Mouse (Mus musculus) liver, postnatal 0 days (tissue): ENCODE data around the gene Sdk1. TPM values are rescaled to one million over a fixed set of nuclear protein-coding genes. Genes with fewer than 3 reads are reported as not detected.

Source experiments
- ATAC-seq: fragments of 200-750 bp; cut with Nextera tagmentation; 2 replicates; pipeline ENCODE4 v1.8.0; 2017; ENCODE audit warnings: mild to moderate bottlenecking, moderate library complexity
- DNase-seq: peaks from one replicate; pipeline ENCODE4 v3.0.0-alpha.2; 2016
- H3K27ac ChIP-seq: fragments of 300-500 bp; sonication (generic); 2 replicates; pipeline ENCODE4 v1.5.1; 2014; ENCODE audit warnings: antibody characterized with exemption, moderate library complexity, mild to moderate bottlenecking, low read depth
- H3K27me3 ChIP-seq: fragments of 300-500 bp; sonication (generic); 2 replicates; pipeline ENCODE4 v1.6.1; 2014; ENCODE audit warnings: low read length, control low read depth, mixed read lengths; ENCODE audit not compliant: insufficient read depth
- H3K36me3 ChIP-seq: fragments of 300-500 bp; sonication (generic); replicated peaks from 2 replicates; pipeline ENCODE4 v1.6.1; 2014; ENCODE audit warnings: mild to moderate bottlenecking, control low read depth, low read length, moderate library complexity, mixed read lengths; ENCODE audit not compliant: insufficient read depth
- H3K4me1 ChIP-seq: fragments of 300-500 bp; sonication (generic); 2 replicates; pipeline ENCODE4 v1.6.1; 2014; ENCODE audit warnings: antibody characterized with exemption, mild to moderate bottlenecking, control low read depth; ENCODE audit not compliant: insufficient read depth
- H3K4me2 ChIP-seq: fragments of 300-500 bp; sonication (generic); 2 replicates; pipeline ENCODE4 v1.6.1; 2014; ENCODE audit warnings: low read depth, mild to moderate bottlenecking, low read length, moderate library complexity, mixed read lengths
- H3K4me3 ChIP-seq: fragments of 300-500 bp; sonication (generic); 2 replicates; pipeline ENCODE4 v1.5.1; 2014; ENCODE audit warnings: low read depth, low read length
- H3K9ac ChIP-seq: fragments of 300-500 bp; sonication (generic); replicated peaks from 2 replicates; pipeline ENCODE4 v1.6.1; 2014; ENCODE audit warnings: mild to moderate bottlenecking, moderate library complexity
- H3K9me3 ChIP-seq: fragments of 300-500 bp; sonication (generic); 2 replicates; pipeline ENCODE4 v1.6.1; 2016; ENCODE audit warnings: mild to moderate bottlenecking, control low read depth, low read length, mixed read lengths
- CTCF ChIP-seq: sonication (generic); IDR thresholded peaks from 2 replicates; pipeline ENCODE4 v1.5.1; 2016; ENCODE audit warnings: antibody characterized with exemption, low read depth
- EP300 ChIP-seq: IDR thresholded peaks from 2 replicates; pipeline ENCODE4 v1.6.1; 2016; ENCODE audit warnings: antibody characterized with exemption, low read depth, mild to moderate bottlenecking
- WGBS: fragments of 180-500 bp; shearing (Covaris S2); extraction: QIAGEN DNeasy Blood & Tissue Kit; methylation state at CpG from one replicate; pipeline ENCODE4 v1.1.7; 2014; ENCODE audit not compliant: insufficient replicate concordance; 5-methylcytosine and 5-hydroxymethylcytosine counted together
- polyA plus RNA-seq: library from polyadenylated mRNA; unstranded; fragments of >200 nt; fragmentation: Nextera tagmentation; extraction: Ambion mirVana; gene quantifications from 2 replicates; pipeline ENCODE4 v1.2.1, GENCODE M21; 2015

Sdk1 gene
- polyA plus RNA-seq, 1 experiment from 2014 or later: 0.06 TPM

DNA sequence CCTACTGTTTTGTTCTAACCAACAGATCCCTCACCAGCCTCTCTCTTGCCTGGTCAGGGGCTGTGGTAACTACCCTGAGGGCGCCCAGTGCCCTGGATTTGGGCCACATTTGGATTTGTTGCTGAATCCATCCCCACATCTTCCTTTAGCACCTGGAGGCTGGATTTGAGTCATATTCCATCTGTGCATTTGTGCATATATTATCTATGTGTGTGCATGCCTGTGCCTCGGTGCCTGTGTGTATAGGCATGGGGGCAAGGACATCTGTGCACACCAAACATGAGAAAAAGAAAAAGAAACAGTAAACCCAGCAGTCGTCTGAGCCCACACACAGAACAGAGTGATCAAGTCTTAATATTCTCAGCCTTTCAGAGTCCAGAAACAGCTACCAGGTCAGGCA lies 752.9 kb downstream of the Sdk1 start:
- H3K4me3 ChIP-seq: no peak overlapping the region
- H3K4me1 ChIP-seq: no peaks in the 10 kb centered on the region
- no peak for DNase-seq
- H3K9ac ChIP-seq: no peak overlapping the region
- H3K36me3 ChIP-seq: no peaks in the 10 kb centered on the region
- TF ChIP-seq CTCF (no peak), EP300 (no peak)
- no peak overlapping the region for H3K4me2 ChIP-seq
- 85% methylated on average over 3 of the region's 3 CpGs for WGBS
- H3K27me3 ChIP-seq: no peaks in the 10 kb centered on the region
- no peaks in the 10 kb centered on the region for H3K9me3 ChIP-seq
- no peak for ATAC-seq
- no peak overlapping the region for H3K27ac ChIP-seq

DNA sequence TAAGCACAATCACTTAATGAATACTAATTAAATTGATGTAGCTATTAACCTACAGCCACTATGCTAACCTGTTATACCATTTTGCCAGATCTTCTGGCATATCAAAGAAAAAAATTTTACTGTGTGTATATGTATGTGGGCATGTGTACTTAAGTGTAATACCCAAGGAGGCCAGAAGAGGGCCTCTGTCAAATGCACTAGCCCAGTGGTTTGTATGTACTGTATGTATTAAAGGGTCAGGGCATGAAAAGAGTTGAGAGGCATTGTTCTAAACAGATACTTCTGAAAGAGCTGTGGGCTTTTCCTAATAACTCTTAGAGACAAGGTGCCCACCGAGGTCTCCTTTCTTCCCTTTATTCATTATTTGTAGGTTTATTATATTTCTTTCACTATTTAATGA lies 759.0 kb downstream of the Sdk1 start:
- Histone ChIP-seq H3K9ac (no peak overlapping the region), H3K36me3 (no peaks in the 10 kb centered on the region), H3K4me1 (no peaks in the 10 kb centered on the region), H3K27ac (no peak overlapping the region), H3K4me2 (no peak overlapping the region), H3K9me3 (peaks cover 3% of the 10 kb centered on the region; the same call in 1 of the 2 replicates), H3K4me3 (no peak overlapping the region), H3K27me3 (no peaks in the 10 kb centered on the region)
- ATAC-seq (no peak), DNase-seq (no peak)
- WGBS: 82% methylated on average over 1 of the region's 1 CpGs
- no peak for TF ChIP-seq CTCF
- no peak for TF ChIP-seq EP300

DNA sequence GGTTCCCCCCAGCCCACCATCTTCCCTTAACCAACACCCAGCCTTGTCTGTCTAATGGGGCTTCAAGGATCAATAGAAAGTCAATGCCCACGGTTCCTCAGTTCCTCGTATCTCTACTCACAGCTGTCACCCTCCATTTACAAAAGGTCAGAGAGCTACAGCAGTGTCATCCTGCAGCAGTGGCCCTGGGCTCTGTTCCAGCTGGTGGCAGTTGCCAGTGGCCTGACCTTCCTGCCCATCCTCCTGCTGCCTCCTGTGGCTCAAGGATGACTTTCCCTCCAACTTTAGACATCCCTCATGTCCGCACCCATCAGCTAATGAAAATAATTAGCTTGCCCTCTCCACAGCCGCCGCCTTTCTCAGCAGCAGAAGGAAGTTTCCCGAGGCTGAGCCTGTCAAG lies 759.8 kb downstream of the Sdk1 start:
- Histone ChIP-seq H3K27ac (no peak overlapping the region), H3K9ac (no peak overlapping the region), H3K9me3 (peaks cover 3% of the 10 kb centered on the region; the same call in 1 of the 2 replicates), H3K27me3 (no peaks in the 10 kb centered on the region), H3K4me3 (no peak overlapping the region), H3K4me1 (no peaks in the 10 kb centered on the region), H3K36me3 (no peaks in the 10 kb centered on the region), H3K4me2 (no peak overlapping the region)
- DNase-seq: no peak
- TF ChIP-seq CTCF (no peak), EP300 (no peak)
- 66% methylated on average over 6 of the region's 6 CpGs for WGBS
- no peak for ATAC-seq

- DNase-seq (no peak), ATAC-seq (no peak)
- no peaks in the 10 kb centered on the region for H3K27me3 ChIP-seq
- H3K27ac ChIP-seq: no peak overlapping the region
- 76% methylated on average over 3 of the region's 3 CpGs for WGBS
- no peaks in the 10 kb centered on the region for H3K36me3 ChIP-seq
- H3K9me3 ChIP-seq: peaks cover 3% of the 10 kb centered on the region; the same call in 1 of the 2 replicates
- TF ChIP-seq EP300: no peak
- TF ChIP-seq CTCF: no peak
- H3K4me1 ChIP-seq: no peaks in the 10 kb centered on the region
- no peak overlapping the region for H3K4me3 ChIP-seq
- H3K4me2 ChIP-seq: no peak overlapping the region
- H3K9ac ChIP-seq: no peak overlapping the region
Observed at GRCm38 (mm10) chr5:142001973-142002372, 760.7 kb downstream of the Sdk1 start.

DNA sequence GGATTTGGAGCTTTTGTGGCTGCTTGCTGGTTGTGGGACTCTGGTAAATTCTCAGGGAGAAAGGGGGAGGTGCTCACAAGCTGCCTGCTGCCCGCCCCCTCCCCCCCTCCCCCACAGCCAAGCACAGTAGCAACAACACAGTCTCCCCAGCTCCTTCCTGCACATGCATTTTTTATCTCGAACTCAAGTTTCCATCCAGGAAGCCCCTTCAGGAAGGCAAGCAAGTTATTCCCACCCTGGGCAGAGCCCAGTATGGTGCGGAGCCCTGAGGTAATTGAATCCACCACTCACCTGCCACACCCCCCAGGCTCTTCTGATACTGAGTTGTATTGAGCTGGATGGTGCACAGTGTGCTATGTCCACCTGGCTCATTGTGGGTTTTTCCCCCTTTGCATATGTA lies 768.9 kb downstream of the Sdk1 start:
- Histone ChIP-seq H3K4me3 (no peak overlapping the region), H3K9me3 (peaks cover 4% of the 10 kb centered on the region; the same call in 1 of the 2 replicates), H3K9ac (no peak overlapping the region), H3K4me1 (no peaks in the 10 kb centered on the region), H3K27me3 (no peaks in the 10 kb centered on the region), H3K27ac (no peak overlapping the region), H3K4me2 (no peak overlapping the region), H3K36me3 (no peaks in the 10 kb centered on the region)
- TF ChIP-seq CTCF (no peak), EP300 (no peak)
- WGBS: 42% methylated on average over 3 of the region's 3 CpGs
- DNase-seq (no peak), ATAC-seq (no peak)

DNA sequence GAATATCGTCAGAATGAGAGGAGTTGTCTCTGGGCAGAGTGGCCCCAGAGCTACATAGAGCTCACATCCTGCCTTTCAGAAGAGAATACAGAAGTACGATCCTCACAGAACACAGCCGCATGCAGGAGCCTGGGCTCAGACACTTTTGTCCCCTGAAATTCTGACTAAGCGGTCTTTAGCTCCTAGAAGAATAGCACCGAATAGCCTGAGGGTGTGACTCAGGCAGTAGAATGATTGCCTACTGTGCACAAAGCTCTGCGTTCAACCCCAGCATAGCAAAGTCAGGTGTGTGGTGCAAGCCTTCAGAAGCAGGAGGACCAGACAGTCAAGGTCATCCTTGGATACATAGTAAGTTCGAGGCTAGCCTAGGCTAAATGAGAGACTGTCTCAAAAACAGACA lies 775.7 kb downstream of the Sdk1 start:
- TF ChIP-seq CTCF (no peak), EP300 (no peak)
- H3K9ac ChIP-seq: no peak overlapping the region
- no peaks in the 10 kb centered on the region for H3K27me3 ChIP-seq
- no peaks in the 10 kb centered on the region for H3K4me1 ChIP-seq
- no peak overlapping the region for H3K27ac ChIP-seq
- H3K36me3 ChIP-seq: no peaks in the 10 kb centered on the region
- 81% methylated on average over 7 of the region's 7 CpGs for WGBS
- no peak for DNase-seq
- ATAC-seq: no peak
- H3K9me3 ChIP-seq: no peaks in the 10 kb centered on the region; the same call in 1 of the 2 replicates
- H3K4me3 ChIP-seq: no peak overlapping the region
- H3K4me2 ChIP-seq: no peak overlapping the region

GRCm38 (mm10) chr5:142022877-142023580 lies 781.7 kb downstream of the Sdk1 start:
- H3K4me1 ChIP-seq: no peaks in the 10 kb centered on the region
- no peak overlapping the region for H3K4me3 ChIP-seq
- WGBS: 58% methylated on average over 4 of the region's 4 CpGs
- H3K9ac ChIP-seq: no peak overlapping the region
- no peak for TF ChIP-seq EP300
- TF ChIP-seq CTCF: no peak
- H3K9me3 ChIP-seq: no peaks in the 10 kb centered on the region; the same call in 1 of the 2 replicates
- DNase-seq (no peak), ATAC-seq (no peak)
- H3K4me2 ChIP-seq: no peak overlapping the region
- no peak overlapping the region for H3K27ac ChIP-seq
- no peaks in the 10 kb centered on the region for H3K27me3 ChIP-seq
- H3K36me3 ChIP-seq: no peaks in the 10 kb centered on the region
